Mouse (Mus musculus) gastrocnemius, postnatal 25 days (tissue): ENCODE measurements around the gene Ptges2. TPM values are rescaled to one million over a fixed set of nuclear protein-coding genes. Genes with fewer than 3 reads are reported as not detected.

ENCODE experiments used
- DNase-seq: peaks from one replicate; pipeline ENCODE4 v3.0.0; 2022
- total RNA-seq, 2 experiments: library from RNA; stranded (reverse); gene quantifications; 1 replicate in 1 of 2; 2 replicates in 1 of 2; pipeline ENCODE4 v1.2.3; 2021

Ptges2 gene
- total RNA-seq, 2 experiments from 2014 or later: 42.2 to 49.3 TPM

DNA sequence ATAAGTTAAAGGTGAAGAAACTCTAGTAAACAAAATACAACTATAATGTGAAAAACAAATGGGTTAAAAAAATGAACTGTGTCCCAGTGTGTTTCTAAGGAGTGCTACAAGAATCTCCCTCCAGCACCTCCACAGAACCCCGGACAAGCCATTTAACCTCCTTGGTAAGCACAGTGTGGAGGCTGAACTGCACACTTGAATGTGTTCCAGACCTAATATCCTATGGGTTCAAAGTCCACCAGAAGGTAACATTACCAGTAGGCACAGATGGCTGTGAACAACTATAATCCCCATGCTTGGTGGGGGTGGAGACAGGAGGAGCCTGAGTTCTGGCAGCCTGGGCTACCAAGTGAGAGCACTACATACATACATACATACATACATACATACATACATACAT lies 44.9 kb downstream of the Ptges2 start:
- DNase-seq: no peak

DNA sequence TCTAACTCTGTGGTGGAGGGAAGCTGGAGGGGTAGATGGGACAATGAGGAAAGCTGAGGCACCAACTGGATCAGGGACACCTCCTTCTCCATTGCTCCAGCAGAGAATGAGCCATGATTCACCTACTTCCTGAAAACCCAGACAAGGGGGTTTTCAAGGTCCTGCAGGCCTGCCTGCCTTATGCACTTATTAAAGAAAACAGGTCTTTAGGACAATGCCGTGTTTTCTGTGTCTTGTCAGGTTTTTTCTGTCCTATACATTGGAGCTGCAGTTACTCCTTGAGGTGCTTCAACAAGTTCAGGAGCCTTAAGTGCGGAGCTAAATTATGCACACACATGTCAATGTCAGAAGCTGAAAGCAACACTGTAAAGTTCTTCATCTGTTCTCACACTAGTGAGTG lies 45.9 kb downstream of the Ptges2 start:
- DNase-seq: no peak

- DNase-seq: no peak
These were observed 49.8 kb downstream of the Ptges2 start for GRCm38 (mm10) chr2:32445535-32445934.

GRCm38 (mm10) chr2:32447264-32447936 lies 51.7 kb downstream of the Ptges2 start:
- DNase-seq: peak; percentile 27

- DNase-seq: no peak
These were observed 52.8 kb downstream of the Ptges2 start for GRCm38 (mm10) chr2:32448480-32448879.

- DNase-seq: no peak
These were observed 54.4 kb downstream of the Ptges2 start, which contains the start of gene Naif1 for GRCm38 (mm10) chr2:32449761-32450754. TSS of gene Naif1 (plus strand) at chr2:32450457.

- peak; percentile 97 for DNase-seq
These were observed 55.5 kb downstream of the Ptges2 start, which contains the start of gene Slc25a25 for GRCm38 (mm10) chr2:32450881-32451844. TSS of gene Slc25a25 (minus strand) at chr2:32451445.

- DNase-seq: peak; percentile 99
These were observed 56.2 kb downstream of the Ptges2 start for GRCm38 (mm10) chr2:32451870-32452372.

GRCm38 (mm10) chr2:32452441-32452971 lies 56.8 kb downstream of the Ptges2 start:
- DNase-seq: no peak

GRCm38 (mm10) chr2:32453641-32454303 lies 58.1 kb downstream of the Ptges2 start:
- DNase-seq: no peak

DNA sequence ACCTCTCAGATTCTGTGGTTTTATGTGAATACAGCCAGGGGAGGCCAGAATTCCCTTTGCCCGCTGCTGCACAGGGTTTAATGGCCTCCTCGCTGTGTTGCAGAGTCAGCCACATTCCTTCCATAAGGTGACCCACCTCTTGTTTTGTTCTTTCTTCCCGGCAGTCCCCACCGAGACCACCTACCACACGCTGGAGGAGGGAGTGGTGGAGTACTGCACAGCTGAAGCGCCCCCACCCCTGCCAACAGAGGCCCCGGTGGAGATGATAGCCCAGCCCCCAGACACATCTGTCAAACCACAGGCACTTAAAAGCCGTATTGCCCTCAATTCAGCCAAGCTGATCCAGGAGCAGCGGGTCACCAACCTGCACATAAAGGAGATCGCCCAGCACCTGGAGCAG lies 58.9 kb downstream of the Ptges2 start:
- DNase-seq: no peak

GRCm38 (mm10) chr2:32455101-32455500 lies 59.4 kb downstream of the Ptges2 start:
- DNase-seq: no peak

Other genes with a start within 250 kb of the Ptges2 start
- 10 to 100 TPM; 67.0 to 69.6 TPM for gene Prrc2b, start 244.8 kb upstream of the Ptges2 start, total RNA-seq
- 10 to 100 TPM; 13.7 to 14.7 TPM for gene Pomt1, start 159.3 kb upstream of the Ptges2 start, total RNA-seq
- gene Uck1, start 135.7 kb upstream of the Ptges2 start, total RNA-seq: 10 to 100 TPM; 12.0 to 13.0 TPM
- 10 to 100 TPM; 53.5 to 57.4 TPM for gene Golga2, start 108.5 kb upstream of the Ptges2 start, total RNA-seq
- 100 to 1,000 TPM; 112 to 120 TPM for gene Swi5, start 107.8 kb upstream of the Ptges2 start, total RNA-seq
- gene Ciz1, start 43.6 kb upstream of the Ptges2 start, total RNA-seq: 10 to 100 TPM; 25.1 to 27.7 TPM
- gene Dnm1, start 42.6 kb upstream of the Ptges2 start, total RNA-seq: 1 to 10 TPM; 6.0 to 8.7 TPM
- 10 to 100 TPM; 35.2 to 39.7 TPM for gene 1110008P14Rik, start 14.0 kb upstream of the Ptges2 start, total RNA-seq
- 1 to 10 TPM; 1.4 to 2.1 TPM for gene Lcn2, start 7.6 kb upstream of the Ptges2 start, total RNA-seq
- gene Naif1, start 54.6 kb downstream of the Ptges2 start, total RNA-seq: 1 to 10 TPM; 1.6 to 2.0 TPM
- gene Slc25a25, start 55.5 kb downstream of the Ptges2 start, total RNA-seq: 10 to 100 TPM; 19.2 to 68.3 TPM
- 1 to 10 TPM; 2.4 to 2.9 TPM for gene Fam102a, start 139.4 kb downstream of the Ptges2 start, total RNA-seq
- 10 to 100 TPM; 11.7 to 12.6 TPM for gene Dpm2, start 175.0 kb downstream of the Ptges2 start, total RNA-seq
- not detected for gene Pip5kl1, start 178.9 kb downstream of the Ptges2 start, total RNA-seq
- gene 9430097D07Rik, start 179.8 kb downstream of the Ptges2 start, total RNA-seq: not detected
- 10 to 100 TPM; 24.6 to 29.2 TPM for gene St6galnac4, start 191.2 kb downstream of the Ptges2 start, total RNA-seq
- gene St6galnac6, start 203.8 kb downstream of the Ptges2 start, total RNA-seq: 10 to 100 TPM; 37.3 to 42.6 TPM
- 1,000 to 10,000 TPM; 1,680 to 2,125 TPM for gene Ak1, start 225.9 kb downstream of the Ptges2 start, total RNA-seq